Mouse (Mus musculus): ENCODE results near the gene Kirrel3. TPM values are rescaled to one million over a fixed set of nuclear protein-coding genes. Genes with fewer than 3 reads are reported as not detected.

The Kirrel3 gene
- total RNA-seq, 2 experiments from 2014 or later = 77.0 to 80.1 TPM

- intact Hi-C loops (cut with DNase I) = no loop called here
Measured at GRCm38 (mm10) chr9:34766792-34767623, 281.3 kb downstream of the Kirrel3 start.

GRCm38 (mm10) chr9:34768961-34769360 is 283.3 kb downstream of the Kirrel3 start:
- intact Hi-C loops (cut with DNase I) = no loop called here

More at GRCm38 (mm10) chr9:34766792-34767623, 281.3 kb downstream of the Kirrel3 start:
- DNase-seq (ENCODE audit: extremely low spot score in 1 of 2, low spot score in 2 of 2) = no peak

GRCm38 (mm10) chr9:34770951-34771350 is 285.3 kb downstream of the Kirrel3 start:
- intact Hi-C loops (cut with DNase I) = no loop called here
- no peak for DNase-seq (ENCODE audit: extremely low spot score in 1 of 2, low spot score in 2 of 2)

More at GRCm38 (mm10) chr9:34768961-34769360, 283.3 kb downstream of the Kirrel3 start:
- DNase-seq (ENCODE audit: extremely low spot score in 1 of 2, low spot score in 2 of 2) = no peak

- no peak for DNase-seq (ENCODE audit: extremely low spot score in 1 of 2, low spot score in 2 of 2)
- intact Hi-C loops (cut with DNase I) = no loop called here
Measured at GRCm38 (mm10) chr9:34771401-34771800, 285.7 kb downstream of the Kirrel3 start.

GRCm38 (mm10) chr9:34772022-34772437 is 286.3 kb downstream of the Kirrel3 start:
- DNase-seq (ENCODE audit: extremely low spot score in 1 of 2, low spot score in 2 of 2) = peak in 1 of 2 experiments; percentile 26

GRCm38 (mm10) chr9:34781356-34781755 is 295.7 kb downstream of the Kirrel3 start:
- intact Hi-C loops (cut with DNase I) = no loop called here
- no peak for DNase-seq (ENCODE audit: extremely low spot score in 1 of 2, low spot score in 2 of 2)

More at GRCm38 (mm10) chr9:34772022-34772437, 286.3 kb downstream of the Kirrel3 start:
- intact Hi-C loops (cut with DNase I) = no loop called here

- no peak for DNase-seq (ENCODE audit: extremely low spot score in 1 of 2, low spot score in 2 of 2)
- intact Hi-C loops (cut with DNase I) = no loop called here
Measured at GRCm38 (mm10) chr9:34787915-34788314, 302.2 kb downstream of the Kirrel3 start.

- intact Hi-C loops (cut with DNase I) = no loop called here
- DNase-seq (ENCODE audit: extremely low spot score in 1 of 2, low spot score in 2 of 2) = no peak
Measured at GRCm38 (mm10) chr9:34795226-34795625, 309.5 kb downstream of the Kirrel3 start.

GRCm38 (mm10) chr9:34797688-34798339 is 312.1 kb downstream of the Kirrel3 start:
- intact Hi-C loops (cut with DNase I) = no loop called here
- no peak for DNase-seq (ENCODE audit: extremely low spot score in 1 of 2, low spot score in 2 of 2)

GRCm38 (mm10) chr9:34801662-34802061 is 316.0 kb downstream of the Kirrel3 start:
- intact Hi-C loops (cut with DNase I) = no loop called here
- DNase-seq (ENCODE audit: extremely low spot score in 1 of 2, low spot score in 2 of 2) = no peak

- no peak for DNase-seq (ENCODE audit: extremely low spot score in 1 of 2, low spot score in 2 of 2)
- intact Hi-C loops (cut with DNase I) = no loop called here
Measured at GRCm38 (mm10) chr9:34806854-34807253, 321.2 kb downstream of the Kirrel3 start.

- intact Hi-C loops (cut with DNase I) = no loop called here
- DNase-seq (ENCODE audit: extremely low spot score in 1 of 2, low spot score in 2 of 2) = no peak
Measured at GRCm38 (mm10) chr9:34809993-34810513, 324.4 kb downstream of the Kirrel3 start.

GRCm38 (mm10) chr9:34818325-34818976 is 332.8 kb downstream of the Kirrel3 start:
- DNase-seq (ENCODE audit: extremely low spot score in 1 of 2, low spot score in 2 of 2) = no peak
- intact Hi-C loops (cut with DNase I) = no loop called here

GRCm38 (mm10) chr9:34824358-34825088 is 338.8 kb downstream of the Kirrel3 start:
- peak in 1 of 2 experiments; percentile 20 for DNase-seq (ENCODE audit: extremely low spot score in 1 of 2, low spot score in 2 of 2)
- intact Hi-C loops (cut with DNase I) = no loop called here

- no peak for DNase-seq (ENCODE audit: extremely low spot score in 1 of 2, low spot score in 2 of 2)
- intact Hi-C loops (cut with DNase I) = no loop called here
Measured at GRCm38 (mm10) chr9:34825089-34825400, 339.4 kb downstream of the Kirrel3 start.

- intact Hi-C loops (cut with DNase I) = no loop called here
- DNase-seq (ENCODE audit: extremely low spot score in 1 of 2, low spot score in 2 of 2) = no peak
Measured at GRCm38 (mm10) chr9:34825402-34826008, 339.8 kb downstream of the Kirrel3 start.

GRCm38 (mm10) chr9:34830696-34831095 is 345.0 kb downstream of the Kirrel3 start:
- intact Hi-C loops (cut with DNase I) = no loop called here
- DNase-seq (ENCODE audit: extremely low spot score in 1 of 2, low spot score in 2 of 2) = no peak

GRCm38 (mm10) chr9:34836801-34837200 is 351.1 kb downstream of the Kirrel3 start:
- DNase-seq (ENCODE audit: extremely low spot score in 1 of 2, low spot score in 2 of 2) = no peak
- intact Hi-C loops (cut with DNase I) = no loop called here

Data from left cerebral cortex, postnatal 10 days (tissue).